Mouse (Mus musculus) liver, postnatal 0 days (tissue): Measurements from ENCODE around the gene Nt5dc1.

Source experiments
- CTCF ChIP-seq: sonication (generic); IDR thresholded peaks from 2 replicates; pipeline ENCODE4 v1.5.1; 2016; ENCODE audit warnings: antibody characterized with exemption, low read depth
- EP300 ChIP-seq: IDR thresholded peaks from 2 replicates; pipeline ENCODE4 v1.6.1; 2016; ENCODE audit warnings: antibody characterized with exemption, low read depth, mild to moderate bottlenecking

GRCm38 (mm10) chr10:34341014-34341413 lies 77.3 kb downstream of the Nt5dc1 start:
- TF ChIP-seq EP300 = no peak
- no peak for TF ChIP-seq CTCF
